Mouse (Mus musculus) E14TG2a.4 (cell line): ENCODE data around the gene Usp5.

Experiments used
- CTCF ChIP-seq: conservative IDR thresholded peaks from 2 replicates; pipeline ENCODE4 v1.5.1; 2014; ENCODE audit warnings: low read length
- NANOG ChIP-seq: IDR thresholded peaks from 2 replicates; pipeline ENCODE4 v1.6.1; 2014; ENCODE audit warnings: borderline replicate concordance, low read length, mixed read lengths
- POU5F1 ChIP-seq: IDR thresholded peaks from 2 replicates; pipeline ENCODE4 v1.6.1; 2014; ENCODE audit warnings: low read length, borderline replicate concordance

- TF ChIP-seq CTCF (no peak), NANOG (no peak), POU5F1 (no peak)
Observed at GRCm38 (mm10) chr6:124817971-124818370, 11.3 kb downstream of the Usp5 start.
